Mouse (Mus musculus) embryonic stem cell, embryonic (primary cell): Measurements from ENCODE around the gene Klhl32.

Source experiments
- CTCF ChIA-PET, 4 experiments: fragments of 300-600 bp in 2 of 4; fragments of 350-600 bp in 2 of 4; sonication (Branson Sonifier 250); formaldehyde crosslinking; loops; one replicate each; lab custom pipeline; 2022; ENCODE audit warnings: inconsistent platforms in 2 of 4; lab: Charles Lee
- POLR2A ChIA-PET, 4 experiments: fragments of 300-600 bp in 2 of 4; fragments of 350-600 bp in 2 of 4; sonication (Branson Sonifier 250); formaldehyde crosslinking; loops; one replicate each; lab custom pipeline; 2022; ENCODE audit warnings: antibody characterized with exemption in 4 of 4, inconsistent platforms in 1 of 4; lab: Charles Lee

The Klhl32 gene

GRCm38 (mm10) chr4:24598637-24599036 lies 252.3 kb downstream of the Klhl32 start:
- POLR2A ChIA-PET, result no interaction called here

DNA sequence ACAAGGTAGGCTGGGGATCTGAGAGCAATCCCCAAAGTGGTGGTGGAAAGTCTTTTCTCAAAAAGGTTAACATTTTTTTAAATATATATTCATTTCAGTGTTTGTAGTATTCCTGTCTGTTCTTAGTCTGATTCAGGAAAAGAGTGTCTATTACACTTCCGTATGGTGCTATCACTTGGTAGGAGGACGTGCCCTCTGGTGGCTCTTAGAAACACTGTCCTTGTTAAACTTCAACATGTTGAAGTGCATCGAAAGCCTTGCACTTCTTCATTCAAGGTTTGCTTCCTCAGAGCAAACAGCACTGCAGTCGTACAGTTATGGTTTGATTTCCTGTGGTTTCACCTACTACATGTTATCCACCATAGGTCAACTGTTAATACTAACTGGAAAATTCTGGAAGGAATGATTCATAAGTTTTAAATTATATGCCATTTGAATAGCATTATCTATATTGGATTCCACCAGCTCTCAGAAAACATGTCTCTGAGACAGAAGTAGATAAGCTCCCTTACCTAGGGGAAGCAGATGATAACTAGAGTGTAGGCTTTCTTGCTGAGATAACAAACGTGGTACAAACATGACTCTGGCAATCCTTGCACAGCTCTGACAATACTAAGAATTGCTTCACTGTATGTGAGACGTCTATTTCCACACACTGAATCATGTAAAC lies 253.8 kb downstream of the Klhl32 start:
- CTCF ChIA-PET, result interaction anchor here in 2 of 4 experiments (0.6 to 0.7 kb wide), 3 partner anchors 33 to 359 kb away, joined by 6 to 10 read pairs (median 6); no protein-coding TSS in a partner anchor
- POLR2A ChIA-PET, result interaction anchor here in 1 of 4 experiments (0.6 to 1.7 kb wide), 6 partner anchors 10 to 320 kb away, joined by 3 to 7 read pairs (median 3); partner anchors contain the start of gene Mms22l

More at GRCm38 (mm10) chr4:24598637-24599036, 252.3 kb downstream of the Klhl32 start:
- CTCF ChIA-PET, result interaction anchor here in 1 of 4 experiments (0.6 kb wide), 1 partner anchor 24 kb away, joined by 3 read pairs; no protein-coding TSS in a partner anchor

DNA sequence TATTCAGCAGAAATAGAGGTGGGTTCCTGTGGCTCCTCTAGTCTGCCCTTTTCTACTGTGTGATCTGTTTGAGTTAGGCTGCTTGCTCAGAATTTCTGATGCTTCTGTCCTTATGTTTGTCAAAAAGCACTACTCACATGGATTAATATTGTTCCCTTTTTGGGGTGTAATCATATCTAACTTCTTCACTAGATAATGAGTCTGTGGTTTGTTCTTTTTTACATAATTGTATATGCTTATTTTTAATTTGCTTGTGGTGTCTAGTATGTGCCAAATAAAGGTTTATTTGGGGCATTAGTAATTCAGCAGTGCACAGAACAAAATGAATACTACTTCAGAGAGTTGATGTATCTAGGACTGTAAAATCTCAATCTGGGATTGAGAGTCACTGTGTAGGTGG lies 256.1 kb downstream of the Klhl32 start:
- POLR2A ChIA-PET, result interaction anchor here in 1 of 4 experiments (1.1 to 1.7 kb wide), 2 partner anchors 10 to 98 kb away, joined by 4 to 9 read pairs; partner anchors contain the start of gene Mms22l
- CTCF ChIA-PET, result no interaction called here

DNA sequence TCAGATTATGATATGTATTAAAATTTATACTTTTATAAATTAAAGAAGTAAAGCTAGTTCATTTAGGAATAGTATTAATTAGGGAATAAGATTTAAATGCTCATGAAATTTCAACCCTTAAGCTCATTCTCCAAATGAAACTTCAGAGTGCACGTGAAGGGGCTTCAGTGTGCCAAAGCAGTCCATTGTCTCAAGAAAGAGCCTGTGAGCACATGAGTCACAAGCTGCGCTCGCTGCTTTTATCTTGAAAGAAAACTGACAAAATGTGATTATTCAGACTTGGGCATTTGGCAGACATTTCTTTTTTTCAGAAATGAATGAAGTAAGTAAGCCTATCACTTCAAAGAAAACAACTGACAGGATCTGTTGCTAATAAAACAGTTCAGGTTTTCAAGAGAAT lies 266.9 kb downstream of the Klhl32 start:
- ChIA-PET CTCF (interaction anchor here in 1 of 4 experiments (1.0 kb wide), 1 partner anchor 59 kb away, joined by 3 read pairs; no protein-coding TSS in a partner anchor), POLR2A (interaction anchor here in 1 of 4 experiments (1.2 to 1.8 kb wide), 4 partner anchors 11 to 36 kb away, joined by 3 to 6 read pairs (median 4); no protein-coding TSS in a partner anchor)

DNA sequence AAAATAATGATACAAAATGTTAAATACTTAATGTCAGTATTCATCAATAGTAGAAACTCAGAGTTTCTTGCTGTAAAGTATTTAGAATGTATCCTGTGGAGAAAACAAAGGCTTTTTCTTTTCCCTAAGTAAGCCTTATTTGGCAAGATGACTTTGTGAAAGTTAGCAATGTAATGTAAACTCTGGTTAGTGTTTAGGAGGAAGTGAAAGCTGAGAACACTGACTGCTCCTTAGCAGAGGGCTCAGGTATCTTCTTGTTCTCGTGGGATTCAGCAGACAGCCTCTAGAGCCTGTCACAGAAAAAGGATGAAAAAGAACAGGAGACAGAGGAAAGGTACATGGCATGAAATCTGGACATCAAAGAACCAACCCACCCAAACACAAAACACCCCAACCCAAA lies 268.6 kb downstream of the Klhl32 start:
- POLR2A ChIA-PET, result no interaction called here
- CTCF ChIA-PET, result no interaction called here

GRCm38 (mm10) chr4:24577594-24577993 lies 273.3 kb downstream of the Klhl32 start:
- POLR2A ChIA-PET, result no interaction called here
- CTCF ChIA-PET, result no interaction called here

DNA sequence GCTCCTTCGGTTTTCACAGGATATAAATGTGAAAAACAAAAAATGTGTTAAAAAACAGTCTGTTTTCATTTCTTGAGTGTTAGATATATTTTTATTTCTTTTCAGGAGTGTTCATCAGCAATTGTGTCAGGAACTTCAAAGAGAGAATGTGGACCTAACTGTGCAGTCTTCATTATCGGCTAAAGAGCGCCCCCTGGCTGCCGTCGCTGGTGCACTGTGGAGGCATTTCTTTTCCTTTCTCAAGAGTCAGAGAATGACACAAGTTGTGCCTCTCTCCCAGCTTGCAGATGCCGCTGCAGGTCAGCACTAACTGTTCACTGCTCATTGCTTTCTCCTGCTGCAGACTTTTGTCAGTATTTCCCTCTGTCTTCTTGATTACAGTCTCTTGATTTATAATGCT lies 276.6 kb downstream of the Klhl32 start:
- CTCF ChIA-PET, result interaction anchor here in 2 of 4 experiments (0.6 to 0.7 kb wide), 2 partner anchors 26 to 27 kb away, joined by 3 to 6 read pairs; no protein-coding TSS in a partner anchor
- POLR2A ChIA-PET, result no interaction called here

GRCm38 (mm10) chr4:24568989-24569556 lies 281.9 kb downstream of the Klhl32 start:
- POLR2A ChIA-PET, result interaction anchor here in 1 of 4 experiments (1.6 to 2.2 kb wide), 3 partner anchors 9 to 21 kb away, joined by 4 to 7 read pairs (median 6); no protein-coding TSS in a partner anchor
- CTCF ChIA-PET, result no interaction called here

DNA sequence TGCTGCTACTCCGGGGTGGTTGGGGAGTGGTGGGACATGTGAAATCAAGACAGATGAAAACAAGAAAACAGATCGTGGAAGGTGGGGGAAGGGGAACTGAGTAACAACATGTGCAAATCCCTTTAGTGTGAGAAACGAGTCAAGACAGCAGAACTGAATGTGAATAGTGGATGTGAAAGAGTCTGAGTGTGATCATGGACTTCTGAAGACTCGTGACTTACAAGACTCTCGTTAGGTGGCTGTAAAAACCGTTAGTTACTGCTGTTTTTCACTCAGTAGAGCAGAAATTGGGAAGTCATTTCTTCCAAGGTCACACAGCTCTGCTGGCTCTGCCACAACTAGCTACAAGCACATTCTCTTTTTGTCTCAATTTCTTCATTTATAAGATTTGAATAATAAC lies 282.9 kb downstream of the Klhl32 start:
- POLR2A ChIA-PET, result interaction anchor here in 1 of 4 experiments (3.1 kb wide), 1 partner anchor 10 kb away, joined by 14 read pairs; no protein-coding TSS in a partner anchor

More for the DNA sequence above, 282.9 kb downstream of the Klhl32 start:
- CTCF ChIA-PET, result no interaction called here
